Mouse (Mus musculus): ENCODE measurements at regions not wholly inside any gene's neighbourhood (a gene's known extent, or its start where the extent isn't known, plus 50 kb on each side); places are given as distances from the start of the nearest gene placed in this dataset.
A peak's percentile ranks its signal among the peaks of the same experiment; 100 is the strongest.

GRCm38 (mm10) chr11:7506421-7506945, 292.8 kb upstream of the Igfbp3 start:
- DNase-seq: no peak

GRCm38 (mm10) chr11:7504651-7505321, 291.1 kb upstream of the Igfbp3 start:
- DNase-seq: peak; percentile 31

- no peak for DNase-seq
These were observed 289.0 kb upstream of the Igfbp3 start for GRCm38 (mm10) chr11:7502679-7503078.

- no peak for DNase-seq
These were observed 288.3 kb upstream of the Igfbp3 start for GRCm38 (mm10) chr11:7502045-7502444.

- DNase-seq: no peak
These were observed 284.1 kb upstream of the Igfbp3 start for GRCm38 (mm10) chr11:7497803-7498202.

GRCm38 (mm10) chr11:7473832-7474545, 260.3 kb upstream of the Igfbp3 start:
- DNase-seq: no peak

- no peak for DNase-seq
These were observed 251.8 kb upstream of the Igfbp3 start for GRCm38 (mm10) chr11:7465522-7465921.

- no peak for DNase-seq
These were observed 248.4 kb upstream of the Igfbp3 start for GRCm38 (mm10) chr11:7461956-7462771.

- DNase-seq: no peak
These were observed 238.0 kb upstream of the Igfbp3 start for GRCm38 (mm10) chr11:7451756-7452155.

GRCm38 (mm10) chr11:7444494-7444893, 230.8 kb upstream of the Igfbp3 start:
- DNase-seq: no peak

- DNase-seq: no peak
These were observed 225.6 kb upstream of the Igfbp3 start for GRCm38 (mm10) chr11:7439276-7439675.

GRCm38 (mm10) chr11:7434591-7434990, 220.9 kb upstream of the Igfbp3 start:
- DNase-seq: no peak

- DNase-seq: no peak
These were observed 214.0 kb upstream of the Igfbp3 start for GRCm38 (mm10) chr11:7427771-7428170.

- DNase-seq: no peak
These were observed 211.5 kb upstream of the Igfbp3 start for GRCm38 (mm10) chr11:7425233-7425632.

GRCm38 (mm10) chr11:7424082-7424471, 210.4 kb upstream of the Igfbp3 start:
- DNase-seq: no peak

- DNase-seq: peak; percentile 27
These were observed 209.8 kb upstream of the Igfbp3 start for GRCm38 (mm10) chr11:7423276-7424081.

GRCm38 (mm10) chr11:7412631-7413030, 198.9 kb upstream of the Igfbp3 start:
- DNase-seq: no peak

GRCm38 (mm10) chr11:7408992-7409391, 195.3 kb upstream of the Igfbp3 start:
- DNase-seq: no peak

- no peak for DNase-seq
These were observed 190.9 kb upstream of the Igfbp3 start for GRCm38 (mm10) chr11:7404666-7405065.

- DNase-seq: no peak
These were observed 158.1 kb upstream of the Igfbp3 start for GRCm38 (mm10) chr11:7371835-7372234.

GRCm38 (mm10) chr11:7361388-7361787, 147.7 kb upstream of the Igfbp3 start:
- no peak for DNase-seq

GRCm38 (mm10) chr11:7348601-7349000, 134.9 kb upstream of the Igfbp3 start:
- no peak for DNase-seq
